Mouse (Mus musculus) limb, embryonic 12.5 days (tissue): ENCODE data around the gene Rnf10. TPM values are rescaled to one million over a fixed set of nuclear protein-coding genes. Genes with fewer than 3 reads are reported as not detected.

Source experiments
- ATAC-seq: fragments of 200-750 bp; cut with Nextera tagmentation; 2 replicates; pipeline ENCODE4 v1.8.0; 2017; ENCODE audit warnings: low read depth, moderate TSS enrichment; ENCODE audit not compliant: insufficient number of reproducible peaks, insufficient read depth, low FRiP score, low TSS enrichment
- H3K27ac ChIP-seq: fragments of 300-500 bp; sonication (generic); 2 replicates; pipeline ENCODE4 v1.5.1; 2016; ENCODE audit warnings: mild to moderate bottlenecking, moderate library complexity
- H3K27me3 ChIP-seq: fragments of 300-500 bp; sonication (generic); 2 replicates; pipeline ENCODE4 v1.6.1; 2016; ENCODE audit warnings: mild to moderate bottlenecking, moderate library complexity
- H3K36me3 ChIP-seq: fragments of 300-500 bp; sonication (generic); 2 replicates; pipeline ENCODE4 v1.6.1; 2016; ENCODE audit warnings: mild to moderate bottlenecking, moderate library complexity
- H3K4me1 ChIP-seq: fragments of 300-500 bp; sonication (generic); replicated peaks from 2 replicates; pipeline ENCODE4 v1.6.1; 2016
- H3K4me2 ChIP-seq: fragments of 300-500 bp; sonication (generic); 2 replicates; pipeline ENCODE4 v1.6.1; 2016; ENCODE audit warnings: mild to moderate bottlenecking, moderate library complexity
- H3K4me3 ChIP-seq: fragments of 300-500 bp; sonication (generic); replicated peaks from 2 replicates; pipeline ENCODE4 v1.5.1; 2016; ENCODE audit warnings: mild to moderate bottlenecking
- H3K9ac ChIP-seq: fragments of 300-500 bp; sonication (generic); replicated peaks from 2 replicates; pipeline ENCODE4 v1.6.1; 2016; ENCODE audit warnings: mild to moderate bottlenecking, moderate library complexity
- H3K9me3 ChIP-seq: fragments of 300-500 bp; sonication (generic); 2 replicates; pipeline ENCODE4 v1.6.1; 2016; ENCODE audit warnings: mild to moderate bottlenecking, moderate library complexity
- WGBS: fragments of 180-500 bp; shearing (Covaris S2); methylation state at CpG from one replicate; pipeline ENCODE4 v1.1.7; 2016; 5-methylcytosine and 5-hydroxymethylcytosine counted together
- polyA plus RNA-seq: library from polyadenylated mRNA; unstranded; fragments of >200 nt; fragmentation: Nextera tagmentation; extraction: Ambion mirVana; gene quantifications from 2 replicates; pipeline ENCODE4 v1.2.1, GENCODE M21; 2016

Gene Rnf10
- polyA plus RNA-seq, 1 experiment from 2014 or later = 184 TPM

DNA sequence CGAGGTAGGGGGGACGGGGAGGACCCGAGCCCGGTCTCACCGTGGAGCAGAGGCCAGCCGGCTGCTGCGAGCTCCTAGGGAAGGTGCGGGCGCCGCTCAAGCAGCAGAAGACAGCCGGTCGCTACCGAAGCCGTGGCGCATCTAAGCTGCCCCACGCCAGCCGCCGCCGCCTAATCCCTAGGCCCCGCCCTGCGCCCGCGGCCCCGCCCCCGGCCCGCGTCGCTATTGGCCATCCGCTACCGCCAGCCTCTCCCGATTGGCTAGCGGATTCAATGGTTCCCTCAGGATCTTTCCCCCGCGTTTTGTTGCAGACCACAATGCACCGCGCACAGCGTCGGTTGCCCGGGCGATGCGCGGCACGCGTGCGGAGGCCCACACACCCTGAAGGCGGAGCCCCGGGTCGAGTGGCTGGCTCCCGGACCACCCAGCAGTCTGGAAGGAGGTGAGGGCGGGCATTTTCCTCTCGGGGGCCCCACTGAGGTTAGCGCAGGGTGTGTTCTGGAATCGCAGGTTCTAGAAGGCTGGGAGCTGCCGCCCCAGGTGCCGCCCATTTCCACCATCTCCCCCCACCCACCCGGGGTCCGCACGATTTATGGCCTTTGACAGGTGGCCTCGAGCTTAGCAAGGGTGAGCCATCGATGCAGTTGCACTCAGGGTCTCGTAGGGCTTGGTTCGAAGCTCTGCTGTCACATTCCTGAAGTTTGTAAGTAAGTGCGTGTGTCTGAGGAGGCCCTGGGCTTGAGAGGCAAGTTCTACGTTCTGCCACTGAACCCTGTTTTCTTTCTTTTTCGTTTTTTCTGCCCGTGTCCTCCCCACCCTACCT is 28.3 kb upstream of the Rnf10 start, which contains the start of gene Dynll1:
TSS of gene Dynll1 (minus strand) at position 208 of the 823 bp plus-strand sequence.
- Histone ChIP-seq H3K27me3 (no peaks in the 10 kb centered on the region), H3K4me3 (peak within 1 kb of the TSS; percentile 77), H3K9me3 (no peaks in the 10 kb centered on the region), H3K27ac (peak within 1 kb of the TSS; percentile 93), H3K9ac (peak within 1 kb of the TSS; percentile 85), H3K4me2 (peak within 1 kb of the TSS; percentile 78), H3K36me3 (peaks cover 36% of the 10 kb centered on the region), H3K4me1 (peaks cover 30% of the 10 kb centered on the region)
- peak; percentile 98 for ATAC-seq
- under 1% methylated on average over 62 of the region's 66 CpGs for WGBS

DNA sequence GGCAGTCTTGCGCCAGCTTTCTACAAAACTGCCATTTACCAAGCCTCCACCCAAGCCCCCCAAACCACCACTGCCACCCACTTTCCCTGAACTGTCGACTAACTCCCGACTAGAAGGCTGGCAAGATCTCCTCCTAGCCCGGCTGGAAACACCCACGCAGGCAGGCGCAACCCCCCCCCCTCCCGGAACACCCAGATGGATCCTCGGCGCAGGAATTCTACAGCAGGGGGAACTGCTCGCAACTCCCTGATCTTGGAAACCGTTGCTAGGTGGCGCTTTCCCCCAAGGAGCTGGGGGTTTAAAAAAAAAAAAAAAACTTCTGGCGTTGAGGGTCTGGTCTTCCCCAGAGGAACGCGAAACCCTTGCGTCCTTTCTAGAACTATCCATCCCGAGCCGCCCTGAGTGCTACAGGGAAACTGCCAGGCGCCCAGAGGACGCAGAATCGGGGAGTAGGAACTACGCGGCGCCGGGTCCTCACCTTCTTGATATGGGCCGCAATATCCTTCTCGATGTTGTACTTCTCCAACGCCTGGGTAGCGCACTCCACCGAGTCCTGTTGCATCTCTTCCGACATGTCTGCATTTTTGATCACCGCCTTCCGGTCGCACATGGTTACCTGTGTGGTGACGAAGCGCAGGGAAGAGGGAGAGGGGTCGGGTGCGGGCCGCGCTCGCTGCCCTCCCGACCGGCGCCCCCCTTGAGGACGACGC is 27.5 kb upstream of the Rnf10 start:
- H3K4me1 ChIP-seq = peaks cover 30% of the 10 kb centered on the region
- no peaks in the 10 kb centered on the region for H3K9me3 ChIP-seq
- peak overlapping the region; percentile 78 for H3K4me2 ChIP-seq
- peak overlapping the region; percentile 77 for H3K4me3 ChIP-seq
- peaks cover 44% of the 10 kb centered on the region for H3K36me3 ChIP-seq
- under 1% methylated on average over 46 of the region's 46 CpGs for WGBS
- peak; percentile 22 for ATAC-seq
- H3K9ac ChIP-seq = peak overlapping the region; percentile 85
- no peaks in the 10 kb centered on the region for H3K27me3 ChIP-seq
- H3K27ac ChIP-seq = peak overlapping the region; percentile 93

DNA sequence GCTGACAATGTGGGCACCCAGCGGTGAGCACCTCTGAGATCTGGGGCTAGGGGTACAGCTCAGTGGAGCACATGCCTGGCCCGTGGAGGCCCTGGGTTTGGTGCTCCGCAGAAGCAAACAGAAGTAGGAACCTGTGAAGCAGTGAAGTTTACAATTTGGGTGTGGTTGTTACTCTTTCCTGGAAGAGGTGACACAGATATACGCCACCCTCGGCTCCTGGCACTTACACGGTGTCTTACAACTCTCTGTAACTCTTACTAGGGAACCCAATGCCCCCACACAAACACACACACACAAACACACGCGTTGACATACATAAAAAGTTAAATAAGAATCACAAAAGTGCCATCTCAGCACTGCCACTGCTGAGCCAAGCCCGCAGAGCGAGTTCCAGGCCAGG is 23.6 kb upstream of the Rnf10 start:
- Histone ChIP-seq H3K9ac (0 out of 2 replicates have a peak overlapping the region, but pooled peaks have one; percentile 8), H3K4me3 (no peak overlapping the region), H3K27ac (0 out of 2 replicates have a peak overlapping the region, but pooled peaks have one; percentile 29), H3K36me3 (peaks cover 78% of the 10 kb centered on the region), H3K4me1 (peaks cover 23% of the 10 kb centered on the region), H3K4me2 (no peak overlapping the region), H3K27me3 (no peaks in the 10 kb centered on the region), H3K9me3 (no peaks in the 10 kb centered on the region)
- no peak for ATAC-seq
- WGBS = 81% methylated on average over 10 of the region's 10 CpGs

DNA sequence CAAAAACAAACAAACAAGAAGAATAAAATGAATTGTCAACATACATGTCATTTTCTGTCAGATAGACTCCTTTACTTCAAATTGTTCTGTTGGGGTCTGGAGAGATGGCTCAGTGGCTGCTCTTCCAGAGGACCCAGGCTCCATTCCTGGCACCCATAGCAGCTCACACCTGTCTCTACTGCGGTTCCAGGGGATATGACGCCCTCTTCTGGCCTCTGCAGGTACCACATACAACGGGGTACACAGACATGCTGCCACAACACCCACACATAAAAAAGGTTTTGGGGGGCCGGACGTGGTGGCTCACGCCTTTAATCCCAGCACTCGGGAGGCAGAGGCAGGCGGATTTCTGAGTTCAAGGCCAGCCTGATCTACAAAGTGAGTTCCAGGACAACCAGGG is 21.5 kb upstream of the Rnf10 start:
- Histone ChIP-seq H3K4me3 (no peak overlapping the region), H3K4me1 (peaks cover 18% of the 10 kb centered on the region), H3K27me3 (no peaks in the 10 kb centered on the region), H3K36me3 (peaks cover 92% of the 10 kb centered on the region), H3K9me3 (no peaks in the 10 kb centered on the region), H3K9ac (no peak overlapping the region), H3K27ac (no peak overlapping the region), H3K4me2 (no peak overlapping the region)
- WGBS = 88% methylated on average over 8 of the region's 8 CpGs
- ATAC-seq = no peak

DNA sequence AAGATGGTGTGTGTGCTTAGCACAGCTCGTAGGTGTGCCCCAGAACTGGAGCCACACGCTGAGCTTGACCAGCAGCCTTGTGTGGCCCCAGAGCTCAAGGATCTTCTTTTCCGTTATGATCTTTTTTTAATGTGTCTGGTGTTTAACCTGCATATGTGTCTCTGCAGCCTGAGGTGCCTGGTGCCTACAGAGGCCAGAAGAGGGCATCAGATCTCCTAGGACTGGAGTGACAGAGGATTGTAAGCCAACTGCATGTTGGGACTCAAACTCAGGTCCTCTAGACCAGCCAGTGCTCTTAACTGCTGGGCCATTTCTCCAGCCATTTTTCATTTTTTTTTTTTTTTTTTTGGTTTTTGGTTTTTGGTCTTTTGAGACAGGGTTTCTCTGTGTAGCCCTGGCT is 12.0 kb upstream of the Rnf10 start:
- Histone ChIP-seq H3K4me3 (no peak overlapping the region), H3K9me3 (no peaks in the 10 kb centered on the region), H3K4me2 (no peak overlapping the region), H3K9ac (no peak overlapping the region), H3K36me3 (peaks cover 54% of the 10 kb centered on the region), H3K4me1 (peaks cover 5% of the 10 kb centered on the region), H3K27me3 (no peaks in the 10 kb centered on the region), H3K27ac (no peak overlapping the region)
- 92% methylated on average over 3 of the region's 3 CpGs for WGBS
- ATAC-seq = no peak

DNA sequence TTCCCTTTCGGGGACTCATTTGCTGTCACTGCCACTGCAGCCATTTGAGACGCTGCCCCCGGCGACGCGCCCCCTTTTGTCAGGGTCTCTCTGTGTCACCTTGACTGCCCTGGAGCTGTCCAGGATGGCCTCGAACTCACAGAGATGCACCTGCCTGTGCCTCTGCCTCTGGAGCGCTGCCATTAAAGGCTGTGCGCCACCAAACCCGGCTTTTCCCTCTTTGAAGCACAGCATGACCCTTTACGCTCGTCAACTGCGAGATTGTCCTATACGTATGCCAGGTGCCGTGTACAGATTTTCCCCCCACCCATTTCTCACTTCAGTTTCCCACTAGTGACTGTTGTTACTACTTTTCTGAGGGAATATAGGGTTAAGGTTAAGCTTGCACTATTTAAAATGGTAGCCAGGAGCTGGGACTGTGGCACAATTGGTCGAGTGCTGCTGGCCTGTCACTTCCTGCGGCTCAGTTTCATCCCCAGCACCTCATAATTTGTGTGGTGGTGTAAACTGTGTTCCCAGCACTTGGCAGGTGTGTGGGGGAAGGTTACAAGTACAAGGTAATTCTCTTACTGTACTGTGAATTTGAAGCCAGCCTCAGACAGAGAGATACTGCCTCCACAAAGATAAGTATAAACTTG is 7.5 kb upstream of the Rnf10 start:
- H3K9me3 ChIP-seq = no peaks in the 10 kb centered on the region
- H3K27me3 ChIP-seq = no peaks in the 10 kb centered on the region
- peak overlapping the region; percentile 85 for H3K4me3 ChIP-seq
- 5% methylated on average over 17 of the region's 17 CpGs for WGBS
- 0 out of 2 replicates have a peak overlapping the region, but pooled peaks have one; percentile 7 for H3K27ac ChIP-seq
- peaks cover 21% of the 10 kb centered on the region for H3K36me3 ChIP-seq
- peak overlapping the region; percentile 92 for H3K4me2 ChIP-seq
- no peak for ATAC-seq
- H3K9ac ChIP-seq = peak overlapping the region; percentile 75
- H3K4me1 ChIP-seq = peaks cover 5% of the 10 kb centered on the region

DNA sequence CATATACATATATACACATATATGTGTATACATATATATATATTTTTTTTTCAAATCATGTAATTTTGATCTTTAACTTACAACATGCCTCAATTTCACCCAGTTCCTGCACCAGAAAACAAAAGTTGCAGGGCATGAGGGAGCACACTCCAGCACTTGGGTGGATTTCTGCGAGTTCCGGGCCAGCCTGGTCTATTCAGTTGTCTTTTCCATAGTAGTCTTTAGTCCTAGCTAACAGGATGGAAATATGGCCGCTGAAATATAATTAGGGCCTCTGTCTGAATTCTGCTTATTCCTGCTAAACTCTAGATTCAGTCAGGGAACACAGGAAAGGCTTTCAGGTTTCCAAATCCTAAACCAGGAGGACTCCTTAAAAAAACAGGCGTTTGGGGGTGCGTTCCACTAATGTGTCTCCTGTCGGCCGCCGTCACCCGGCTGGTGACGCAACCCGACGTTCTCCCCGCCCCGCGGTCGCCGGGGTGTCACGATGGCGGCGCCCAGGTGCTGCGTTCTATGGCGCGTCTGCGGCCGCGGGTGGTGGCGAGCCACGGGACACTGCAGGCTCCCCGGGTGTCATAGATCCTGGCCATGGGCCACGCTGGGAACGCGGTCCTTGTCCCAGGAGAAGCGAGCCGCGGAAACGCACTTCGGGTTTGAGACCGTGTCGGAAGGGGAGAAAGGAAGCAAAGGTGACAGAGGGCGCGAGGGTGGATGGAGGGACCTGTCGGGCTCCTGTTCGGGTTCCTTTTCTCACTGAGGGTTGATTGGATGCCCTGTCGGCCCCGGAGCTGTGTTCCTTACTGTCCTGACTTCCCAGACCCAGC is 6.7 kb upstream of the Rnf10 start, which contains the start of gene Coq5:
TSS of gene Coq5 (plus strand) at position 441 of the 824 bp plus-strand sequence.
- peak; percentile 74 for ATAC-seq
- H3K27ac ChIP-seq = 0 out of 2 replicates have a peak within 1 kb of the TSS, but pooled peaks have one; percentile 7

DNA sequence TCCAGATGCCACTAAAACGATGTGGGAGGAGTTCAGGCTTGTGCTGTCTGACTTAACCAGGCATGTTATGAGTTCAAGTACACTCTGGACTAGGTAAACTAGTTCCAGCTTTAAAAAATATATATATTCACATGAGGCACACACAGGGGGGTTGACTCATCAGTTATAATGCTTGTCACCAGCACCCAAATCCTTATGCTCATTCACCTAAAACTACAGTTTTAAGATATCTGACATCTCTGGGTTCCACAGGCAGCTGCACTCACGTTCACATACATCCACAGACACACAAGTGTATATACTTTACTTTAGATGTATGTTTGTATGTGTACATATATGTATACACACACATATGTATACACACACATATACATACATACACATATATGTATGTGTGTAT is 6.1 kb upstream of the Rnf10 start:
- H3K36me3 ChIP-seq = peaks cover 9% of the 10 kb centered on the region
- no peak overlapping the region for H3K9ac ChIP-seq
- 60% methylated on average over 2 of the region's 2 CpGs for WGBS
- peaks cover 5% of the 10 kb centered on the region for H3K4me1 ChIP-seq
- ATAC-seq = no peak
- no peak overlapping the region for H3K27ac ChIP-seq
- no peaks in the 10 kb centered on the region for H3K27me3 ChIP-seq
- H3K9me3 ChIP-seq = no peaks in the 10 kb centered on the region
- no peak overlapping the region for H3K4me2 ChIP-seq
- no peak overlapping the region for H3K4me3 ChIP-seq

More for the DNA sequence above, 6.7 kb upstream of the Rnf10 start, which contains the start of gene Coq5:
- Histone ChIP-seq H3K9ac (peak within 1 kb of the TSS; percentile 75), H3K4me2 (peak within 1 kb of the TSS; percentile 92), H3K4me1 (peaks cover 5% of the 10 kb centered on the region), H3K9me3 (no peaks in the 10 kb centered on the region), H3K36me3 (peaks cover 15% of the 10 kb centered on the region), H3K27me3 (no peaks in the 10 kb centered on the region), H3K4me3 (peak within 1 kb of the TSS; percentile 85)
- WGBS = 4% methylated on average over 45 of the region's 45 CpGs

DNA sequence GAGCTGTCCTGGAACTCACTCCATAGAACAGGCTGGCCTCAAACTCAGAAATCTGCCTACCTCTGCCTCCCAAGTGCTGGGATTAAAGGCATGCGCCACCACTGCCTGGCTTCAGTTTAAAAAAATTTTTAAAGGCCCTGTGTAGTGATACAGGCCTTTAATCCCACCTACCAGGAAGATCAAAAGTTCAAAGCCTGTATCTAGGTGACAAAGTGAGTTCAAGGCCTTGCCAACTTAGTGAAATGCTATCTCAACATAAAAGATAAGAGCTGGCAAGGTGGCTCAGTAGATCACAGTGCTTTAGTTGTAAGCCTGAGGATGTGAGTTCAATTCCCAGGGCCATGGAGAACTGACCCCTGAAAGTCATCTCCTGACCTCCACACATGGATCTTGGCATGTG is 5.4 kb upstream of the Rnf10 start:
- Histone ChIP-seq H3K4me1 (peaks cover 5% of the 10 kb centered on the region), H3K27me3 (no peaks in the 10 kb centered on the region), H3K36me3 (peaks cover 1% of the 10 kb centered on the region; the same call in 1 of the 2 replicates), H3K4me2 (no peak overlapping the region), H3K27ac (no peak overlapping the region), H3K9me3 (no peaks in the 10 kb centered on the region), H3K9ac (no peak overlapping the region), H3K4me3 (no peak overlapping the region)
- 77% methylated on average over 1 of the region's 1 CpGs for WGBS
- ATAC-seq = no peak

DNA sequence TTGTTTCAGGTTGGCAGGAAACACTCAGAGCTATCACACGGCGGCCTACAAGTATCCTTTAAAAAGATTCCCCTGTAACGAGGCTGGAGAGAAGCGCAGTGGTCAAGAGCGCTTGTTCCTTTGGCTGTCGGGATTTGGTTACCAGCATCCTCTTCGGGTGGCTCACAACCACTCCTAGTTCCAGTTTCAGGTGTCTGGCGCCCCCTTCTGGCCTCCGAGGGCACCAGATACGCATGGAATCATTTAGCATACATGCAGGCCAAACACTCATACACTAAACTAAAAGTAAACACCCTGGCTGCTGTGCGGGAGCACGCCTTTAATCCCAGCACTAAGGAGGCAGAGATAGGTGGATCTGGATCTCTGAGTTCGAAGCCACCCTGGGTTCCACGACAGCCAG is 3.3 kb upstream of the Rnf10 start:
- Histone ChIP-seq H3K4me2 (no peak overlapping the region), H3K4me3 (no peak overlapping the region), H3K27ac (no peak overlapping the region), H3K9me3 (no peaks in the 10 kb centered on the region), H3K4me1 (peaks cover 11% of the 10 kb centered on the region), H3K36me3 (no peaks in the 10 kb centered on the region), H3K9ac (no peak overlapping the region), H3K27me3 (no peaks in the 10 kb centered on the region)
- ATAC-seq = no peak
- WGBS = 38% methylated on average over 14 of the region's 14 CpGs
